Mouse (Mus musculus): ENCODE results near the gene Olfr1123. TPM values are rescaled to one million over a fixed set of nuclear protein-coding genes. Genes with fewer than 3 reads are reported as not detected.

Gene Olfr1123
- polyA plus RNA-seq, 1 experiment from 2014 or later = not detected

Other genes starting within 250 kb of the Olfr1123 start
- not detected in 2 replicates for gene Olfr1112, start 228.8 kb upstream of the Olfr1123 start, polyA plus RNA-seq (2015; fragmentation: Nextera tagmentation; extraction: Ambion mirVana)
- not detected in 2 replicates for gene Olfr1113, start 207.7 kb upstream of the Olfr1123 start, polyA plus RNA-seq (2015; fragmentation: Nextera tagmentation; extraction: Ambion mirVana)
- gene Olfr1115, start 168.6 kb upstream of the Olfr1123 start, polyA plus RNA-seq (2015; fragmentation: Nextera tagmentation; extraction: Ambion mirVana) = not detected in 2 replicates
- not detected in 2 replicates for gene Olfr1116, start 149.1 kb upstream of the Olfr1123 start, polyA plus RNA-seq (2015; fragmentation: Nextera tagmentation; extraction: Ambion mirVana)
- gene Olfr1118, start 109.1 kb upstream of the Olfr1123 start, polyA plus RNA-seq (2015; fragmentation: Nextera tagmentation; extraction: Ambion mirVana) = not detected in 2 replicates
- gene Olfr1120, start 61.8 kb upstream of the Olfr1123 start, polyA plus RNA-seq (2015; fragmentation: Nextera tagmentation; extraction: Ambion mirVana) = not detected in 2 replicates
- not detected in 2 replicates for gene Olfr1121, start 46.7 kb upstream of the Olfr1123 start, polyA plus RNA-seq (2015; fragmentation: Nextera tagmentation; extraction: Ambion mirVana)
- gene Olfr1122, start 30.8 kb upstream of the Olfr1123 start, polyA plus RNA-seq (2015; fragmentation: Nextera tagmentation; extraction: Ambion mirVana) = not detected in 2 replicates
- 0.06 and 0.08 TPM in 2 replicates for gene Olfr1124, start 13.6 kb downstream of the Olfr1123 start, polyA plus RNA-seq (2015; fragmentation: Nextera tagmentation; extraction: Ambion mirVana)
- gene Olfr1126, start 37.3 kb downstream of the Olfr1123 start, polyA plus RNA-seq (2015; fragmentation: Nextera tagmentation; extraction: Ambion mirVana) = not detected in 2 replicates
- not detected in 2 replicates for gene Pramel7, start 80.5 kb downstream of the Olfr1123 start, polyA plus RNA-seq (2015; fragmentation: Nextera tagmentation; extraction: Ambion mirVana)
- gene Pramel6, start 89.9 kb downstream of the Olfr1123 start, polyA plus RNA-seq (2015; fragmentation: Nextera tagmentation; extraction: Ambion mirVana) = not detected in 2 replicates
- not detected in 2 replicates for gene Olfr153, start 115.2 kb downstream of the Olfr1123 start, polyA plus RNA-seq (2015; fragmentation: Nextera tagmentation; extraction: Ambion mirVana)
- not detected in 2 replicates for gene Olfr1128, start 128.9 kb downstream of the Olfr1123 start, polyA plus RNA-seq (2015; fragmentation: Nextera tagmentation; extraction: Ambion mirVana)
- not detected in 2 replicates for gene Olfr1129, start 157.3 kb downstream of the Olfr1123 start, polyA plus RNA-seq (2015; fragmentation: Nextera tagmentation; extraction: Ambion mirVana)
- gene Olfr1130, start 189.6 kb downstream of the Olfr1123 start, polyA plus RNA-seq (2015; fragmentation: Nextera tagmentation; extraction: Ambion mirVana) = not detected in 2 replicates
- not detected in 2 replicates for gene Olfr1131, start 210.5 kb downstream of the Olfr1123 start, polyA plus RNA-seq (2015; fragmentation: Nextera tagmentation; extraction: Ambion mirVana)
- gene Olfr1132, start 220.9 kb downstream of the Olfr1123 start, polyA plus RNA-seq (2015; fragmentation: Nextera tagmentation; extraction: Ambion mirVana) = not detected in 2 replicates
- gene Olfr1133, start 230.7 kb downstream of the Olfr1123 start, polyA plus RNA-seq (2015; fragmentation: Nextera tagmentation; extraction: Ambion mirVana) = not detected in 2 replicates
- not detected in 2 replicates for gene Olfr1134, start 241.8 kb downstream of the Olfr1123 start, polyA plus RNA-seq (2015; fragmentation: Nextera tagmentation; extraction: Ambion mirVana)

All from kidney, embryonic 15.5 days (tissue).